Mouse (Mus musculus) kidney, embryonic 14.5 days (tissue): ENCODE data around the gene Tec. TPM values are rescaled to one million over a fixed set of nuclear protein-coding genes. Genes with fewer than 3 reads are reported as not detected.
A peak's percentile ranks its signal among the peaks of the same experiment; 100 is the strongest.

Experiments
- ATAC-seq: fragments of 200-750 bp; cut with Nextera tagmentation; 2 replicates; pipeline ENCODE4 v1.8.0; 2017; ENCODE audit warnings: moderate number of reproducible peaks, mild to moderate bottlenecking, moderate TSS enrichment, moderate library complexity; ENCODE audit not compliant: low FRiP score, low TSS enrichment
- H3K27ac ChIP-seq: fragments of 300-500 bp; sonication (generic); 2 replicates; pipeline ENCODE4 v1.5.1; 2014; ENCODE audit warnings: low read depth, mild to moderate bottlenecking, low read length, moderate library complexity, mixed read lengths
- H3K27me3 ChIP-seq: fragments of 300-500 bp; sonication (generic); 2 replicates; pipeline ENCODE4 v1.6.1; 2014; ENCODE audit warnings: mild to moderate bottlenecking, low read length; ENCODE audit not compliant: control insufficient read depth, insufficient read depth
- H3K36me3 ChIP-seq: fragments of 300-500 bp; sonication (generic); 2 replicates; pipeline ENCODE4 v1.6.1; 2014; ENCODE audit warnings: low read length, mixed read lengths; ENCODE audit not compliant: control insufficient read depth, insufficient read depth
- H3K4me1 ChIP-seq: fragments of 300-500 bp; sonication (generic); 2 replicates; pipeline ENCODE4 v1.6.1; 2014; ENCODE audit warnings: low read length, mixed read lengths; ENCODE audit not compliant: control insufficient read depth, insufficient read depth
- H3K4me2 ChIP-seq: fragments of 300-500 bp; sonication (generic); replicated peaks from 2 replicates; pipeline ENCODE4 v1.6.1; 2014; ENCODE audit warnings: low read depth, mild to moderate bottlenecking, low read length
- H3K4me3 ChIP-seq: fragments of 300-500 bp; sonication (generic); 2 replicates; pipeline ENCODE4 v1.5.1; 2014; ENCODE audit warnings: mild to moderate bottlenecking, low read length
- H3K9ac ChIP-seq: fragments of 300-500 bp; sonication (generic); 2 replicates; pipeline ENCODE4 v1.6.1; 2014; ENCODE audit warnings: low read depth, mild to moderate bottlenecking, low read length, moderate library complexity
- H3K9me3 ChIP-seq: fragments of 300-500 bp; sonication (generic); 2 replicates; pipeline ENCODE4 v1.6.1; 2016; ENCODE audit warnings: low read length; ENCODE audit not compliant: control insufficient read depth
- WGBS: fragments of 180-500 bp; shearing (Covaris S2); extraction: QIAGEN DNeasy Blood & Tissue Kit; methylation state at CpG from one replicate; pipeline ENCODE4 v1.1.7; 2014; 5-methylcytosine and 5-hydroxymethylcytosine counted together
- polyA plus RNA-seq: library from polyadenylated mRNA; unstranded; fragments of >200 nt; fragmentation: Nextera tagmentation; extraction: Ambion mirVana; gene quantifications from 2 replicates; pipeline ENCODE4 v1.2.1, GENCODE M21; 2014

Tec gene
- polyA plus RNA-seq, 1 experiment from 2014 or later, result 8.9 TPM

DNA sequence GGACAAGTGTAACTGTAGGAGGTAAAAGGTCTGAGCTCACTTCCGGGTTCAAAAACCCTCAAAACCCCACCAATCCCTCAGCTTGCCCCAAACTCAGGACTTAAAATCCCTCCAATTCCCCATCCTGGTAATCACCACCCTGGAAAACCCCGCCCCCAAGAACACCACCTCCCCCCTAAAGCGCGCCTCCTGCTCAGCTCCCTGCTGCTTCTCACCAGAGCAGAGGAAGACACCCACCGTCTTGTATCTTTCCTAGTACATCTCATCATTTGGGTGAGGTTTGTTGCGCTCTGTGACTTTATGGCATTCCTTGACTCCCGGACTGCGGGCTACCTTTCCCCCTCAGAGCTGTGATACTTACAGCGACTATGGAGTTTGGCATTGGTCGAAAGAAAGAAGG is 161.6 kb downstream of the Tec start:
- H3K36me3 ChIP-seq, result no peaks in the 10 kb centered on the region
- no peak overlapping the region for H3K4me3 ChIP-seq
- H3K27me3 ChIP-seq, result no peaks in the 10 kb centered on the region
- H3K9me3 ChIP-seq, result 0 out of 2 replicates have a peak, but pooled peaks cover 3% of the 10 kb centered on the region
- ATAC-seq, result peak; percentile 52; the same call in 1 of the 2 replicates
- no peaks in the 10 kb centered on the region for H3K4me1 ChIP-seq
- WGBS, result 39% methylated on average over 10 of the region's 10 CpGs
- H3K4me2 ChIP-seq, result peak overlapping the region; percentile 5
- no peak overlapping the region for H3K27ac ChIP-seq
- H3K9ac ChIP-seq, result no peak overlapping the region

DNA sequence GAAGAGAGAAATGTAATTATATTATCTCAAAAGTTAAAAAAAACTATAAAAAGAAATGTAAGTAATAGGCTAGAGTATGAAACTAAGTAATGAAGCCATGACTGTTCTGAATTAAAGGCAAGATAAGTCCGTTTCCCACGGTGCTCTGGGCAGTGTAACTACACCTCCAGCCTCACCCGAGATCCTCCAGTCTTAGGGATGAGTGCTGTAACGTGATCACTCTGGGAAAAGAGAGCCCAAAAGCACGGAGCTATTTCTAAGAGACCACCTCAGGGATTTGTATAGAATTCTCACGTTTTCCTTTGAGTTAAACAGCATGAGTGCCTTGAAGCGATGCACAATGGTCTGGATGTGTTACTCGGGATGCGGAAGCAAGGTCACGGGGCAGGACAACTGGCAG is 162.2 kb downstream of the Tec start:
- no peak overlapping the region for H3K4me3 ChIP-seq
- H3K4me1 ChIP-seq, result no peaks in the 10 kb centered on the region
- no peaks in the 10 kb centered on the region for H3K27me3 ChIP-seq
- H3K9ac ChIP-seq, result no peak overlapping the region
- WGBS, result 38% methylated on average over 10 of the region's 10 CpGs
- peak; percentile 43; the same call in 1 of the 2 replicates for ATAC-seq
- H3K9me3 ChIP-seq, result 0 out of 2 replicates have a peak, but pooled peaks cover 3% of the 10 kb centered on the region
- H3K4me2 ChIP-seq, result peak overlapping the region; percentile 5
- H3K27ac ChIP-seq, result no peak overlapping the region
- no peaks in the 10 kb centered on the region for H3K36me3 ChIP-seq

Other genes starting within 250 kb of the Tec start
- gene Cnga1, start 224.2 kb downstream of the Tec start, polyA plus RNA-seq, result not detected in 2 replicates
- 1.4 and 1.9 TPM in 2 replicates for gene Nipal1, start 220.7 kb downstream of the Tec start, polyA plus RNA-seq
- gene Txk, start 115.7 kb downstream of the Tec start, polyA plus RNA-seq, result 0.26 TPM in 1 of 2 replicates, not detected in the other
- gene Slain2, start 45.8 kb upstream of the Tec start, polyA plus RNA-seq, result 18.4 and 25.3 TPM in 2 replicates
- not detected in 2 replicates for gene Gm10135, start 106.2 kb upstream of the Tec start, polyA plus RNA-seq
- 0.16 and 0.79 TPM in 2 replicates for gene Slc10a4, start 138.4 kb upstream of the Tec start, polyA plus RNA-seq